Mouse (Mus musculus): ENCODE measurements at regions not wholly inside any gene's neighbourhood (a gene's known extent, or its start where the extent isn't known, plus 50 kb on each side); places are given as distances from the start of the nearest gene placed in this dataset.

- no peak for DNase-seq (ENCODE audit: low spot score in 2 of 2)
These were observed 312.5 kb downstream of the Cmpk2 start for GRCm38 (mm10) chr12:26781537-26781936.

GRCm38 (mm10) chr12:26778796-26779195 lies 309.8 kb downstream of the Cmpk2 start:
- no peak for DNase-seq (ENCODE audit: low spot score in 2 of 2)

GRCm38 (mm10) chr12:26776986-26777385 lies 308.0 kb downstream of the Cmpk2 start:
- DNase-seq (ENCODE audit: low spot score in 2 of 2) = no peak

GRCm38 (mm10) chr12:26774016-26774415 lies 305.0 kb downstream of the Cmpk2 start:
- DNase-seq (ENCODE audit: low spot score in 2 of 2) = no peak

- DNase-seq (ENCODE audit: low spot score in 2 of 2) = no peak
These were observed 302.0 kb downstream of the Cmpk2 start for GRCm38 (mm10) chr12:26770753-26771583.

GRCm38 (mm10) chr12:26767551-26767950 lies 298.5 kb downstream of the Cmpk2 start:
- no peak for DNase-seq (ENCODE audit: low spot score in 2 of 2)

- no peak for DNase-seq (ENCODE audit: low spot score in 2 of 2)
These were observed 289.8 kb downstream of the Cmpk2 start for GRCm38 (mm10) chr12:26758657-26759325.

GRCm38 (mm10) chr12:26756284-26756683 lies 287.3 kb downstream of the Cmpk2 start:
- DNase-seq (ENCODE audit: low spot score in 2 of 2) = no peak

- no peak for DNase-seq (ENCODE audit: low spot score in 2 of 2)
These were observed 285.6 kb downstream of the Cmpk2 start for GRCm38 (mm10) chr12:26754611-26755010.

- DNase-seq (ENCODE audit: low spot score in 2 of 2) = no peak
These were observed 265.5 kb downstream of the Cmpk2 start for GRCm38 (mm10) chr12:26734558-26734897.

GRCm38 (mm10) chr12:26733822-26734557 lies 265.0 kb downstream of the Cmpk2 start:
- no peak for DNase-seq (ENCODE audit: low spot score in 2 of 2)

GRCm38 (mm10) chr12:26723399-26723798 lies 254.4 kb downstream of the Cmpk2 start:
- no peak for DNase-seq (ENCODE audit: low spot score in 2 of 2)

- no peak for DNase-seq (ENCODE audit: low spot score in 2 of 2)
These were observed 229.8 kb downstream of the Cmpk2 start for GRCm38 (mm10) chr12:26698838-26699237.

GRCm38 (mm10) chr12:26688048-26688447 lies 219.0 kb downstream of the Cmpk2 start:
- DNase-seq (ENCODE audit: low spot score in 2 of 2) = no peak

GRCm38 (mm10) chr12:26680568-26680947 lies 211.6 kb downstream of the Cmpk2 start:
- no peak for DNase-seq (ENCODE audit: low spot score in 2 of 2)

GRCm38 (mm10) chr12:26679887-26680567 lies 211.0 kb downstream of the Cmpk2 start:
- no peak for DNase-seq (ENCODE audit: low spot score in 2 of 2)

- DNase-seq (ENCODE audit: low spot score in 2 of 2) = no peak
These were observed 196.5 kb downstream of the Cmpk2 start for GRCm38 (mm10) chr12:26665466-26665865.

GRCm38 (mm10) chr12:26654251-26654650 lies 185.2 kb downstream of the Cmpk2 start:
- no peak for DNase-seq (ENCODE audit: low spot score in 2 of 2)

GRCm38 (mm10) chr12:26653781-26654180 lies 184.8 kb downstream of the Cmpk2 start:
- no peak for DNase-seq (ENCODE audit: low spot score in 2 of 2)

GRCm38 (mm10) chr12:26646141-26646540 lies 177.1 kb downstream of the Cmpk2 start:
- no peak for DNase-seq (ENCODE audit: low spot score in 2 of 2)

GRCm38 (mm10) chr12:26635665-26636241 lies 166.7 kb downstream of the Cmpk2 start:
- no peak for DNase-seq (ENCODE audit: low spot score in 2 of 2)

GRCm38 (mm10) chr12:26635253-26635652 lies 166.2 kb downstream of the Cmpk2 start:
- DNase-seq (ENCODE audit: low spot score in 2 of 2) = no peak

All from spleen, postnatal 36 days (tissue).